Mouse (Mus musculus) left cerebral cortex, adult 18-20 months (tissue): Measurements from ENCODE around the gene B230217C12Rik. TPM values are rescaled to one million over a fixed set of nuclear protein-coding genes. Genes with fewer than 3 reads are reported as not detected.

Experiments
- DNase-seq, 2 experiments: peaks; one replicate each; pipeline ENCODE4 v3.0.0; 2021 to 2022; ENCODE audit warnings: low spot score in 2 of 2, mixed read lengths in 1 of 2
- long read RNA-seq, 2 experiments: library from polyadenylated mRNA; stranded (forward); transcript quantifications; one replicate each; pipeline ENCODE4 v2.0.0; 2021
- total RNA-seq, 2 experiments: library from RNA; stranded (reverse); gene quantifications; 2 replicates each; pipeline ENCODE4 v1.2.3; 2021

B230217C12Rik gene
- total RNA-seq = 10 to 100 TPM; 73.9 to 75.8 TPM
- long read RNA-seq, experiment 1, transcript B230217C12Rik-204 (2 exons, 1,118 nt) = major isoform, 19 of 43 reads
- long read RNA-seq, experiment 1, transcript B230217C12Rik-202 (2 exons, 2,181 nt) = minor isoform, 18 of 43 reads
- long read RNA-seq, experiment 1, transcript B230217C12Rik-203 (2 exons, 1,859 nt) = minor isoform, 5 of 43 reads
- long read RNA-seq, experiment 1, partial matches to known transcripts = 0 of 43 reads
- long read RNA-seq, experiment 1, other reads (novel, unspliced or antisense) = 1 of 43 reads
- long read RNA-seq, experiment 2, transcript B230217C12Rik-202 (2 exons, 2,181 nt) = minor isoform, 11 of 37 reads
- long read RNA-seq, experiment 2, transcript B230217C12Rik-204 (2 exons, 1,118 nt) = major isoform, 22 of 37 reads
- long read RNA-seq, experiment 2, partial matches to known transcripts = 1 of 37 reads
- long read RNA-seq, experiment 2, other reads (novel, unspliced or antisense) = 2 of 37 reads

DNA sequence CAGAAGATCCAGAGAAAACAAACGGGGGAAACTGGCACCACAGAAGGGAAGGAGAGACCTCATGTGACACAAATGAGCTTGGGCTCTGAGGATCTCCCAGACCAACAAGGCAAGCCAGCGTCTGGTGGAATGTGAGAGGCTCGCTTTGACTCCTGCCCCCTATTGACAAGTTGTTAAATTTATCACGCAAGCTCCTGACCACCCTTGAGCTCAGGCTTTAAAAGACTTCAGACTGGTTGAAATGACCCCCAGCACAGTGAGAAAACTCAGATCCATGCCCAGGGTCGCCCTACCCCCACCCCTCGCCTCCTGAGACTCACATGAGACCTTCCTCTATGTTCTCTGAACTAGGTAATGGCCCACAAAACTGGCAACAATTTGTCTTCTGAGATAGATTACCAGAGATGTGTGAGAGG lies at the start of gene B230217C12Rik:
Gene B230217C12Rik, plus strand, starts transcription at position 242 of the 416 bp plus-strand sequence.
- DNase-seq = no peak

- DNase-seq = peak in 1 of 2 experiments; percentile 58
These were observed 47.4 kb upstream of the B230217C12Rik start for GRCm38 (mm10) chr11:97793165-97793564.

- peak; percentile 82 to 88 for DNase-seq
These were observed 43.7 kb upstream of the B230217C12Rik start for GRCm38 (mm10) chr11:97796910-97797309.

DNA sequence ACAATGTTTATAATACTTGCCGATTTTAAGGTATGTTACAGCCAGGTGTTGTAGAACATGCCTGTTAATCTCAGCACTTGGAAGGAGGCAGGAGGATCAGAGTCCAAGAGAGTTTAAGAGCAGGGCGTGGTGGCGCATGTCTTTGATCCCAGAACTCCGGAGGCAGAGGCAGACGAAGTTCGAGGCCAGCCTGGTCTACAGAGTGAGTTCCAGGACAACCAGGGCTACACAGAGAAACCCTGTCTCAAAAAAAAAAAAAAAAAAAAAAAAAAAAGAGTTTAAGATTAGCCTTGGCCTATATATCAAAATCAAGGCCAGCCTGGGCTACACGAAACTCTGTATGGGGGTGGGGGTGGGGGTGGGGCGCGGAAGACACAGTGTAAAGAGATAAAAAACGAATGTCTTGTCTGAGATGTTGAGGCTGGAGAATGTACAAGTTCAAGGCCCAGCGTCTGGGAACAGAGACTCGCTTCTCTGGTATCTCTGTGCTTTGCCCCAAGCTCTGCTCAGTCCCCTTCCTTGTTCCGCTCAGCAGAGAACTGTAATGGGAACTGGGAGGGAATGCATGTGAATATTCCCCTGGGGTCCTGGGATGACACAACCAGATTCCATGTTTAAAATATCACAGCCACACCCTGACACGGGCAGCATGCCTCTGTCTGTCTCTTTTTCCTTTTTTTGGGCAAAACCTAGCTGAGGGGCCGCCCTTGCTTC lies 43.1 kb upstream of the B230217C12Rik start:
- DNase-seq = no peak

DNA sequence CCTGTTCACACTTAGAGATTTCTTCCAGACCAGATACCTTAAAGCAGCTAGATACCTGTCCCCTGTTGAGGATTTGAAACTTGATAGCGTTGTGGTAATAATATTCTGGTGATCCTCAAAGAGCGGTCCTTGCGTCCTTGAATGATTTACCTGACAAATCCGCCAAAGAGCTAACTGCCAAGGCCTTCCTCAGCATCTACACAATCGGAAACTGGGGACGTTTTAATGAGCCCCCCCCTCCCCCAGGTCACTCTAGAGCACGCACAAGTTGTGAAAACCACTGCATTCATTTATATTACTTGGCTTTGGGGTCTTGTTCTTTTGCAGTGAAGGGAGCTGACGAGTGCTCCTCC lies 42.5 kb upstream of the B230217C12Rik start:
- no peak for DNase-seq

DNA sequence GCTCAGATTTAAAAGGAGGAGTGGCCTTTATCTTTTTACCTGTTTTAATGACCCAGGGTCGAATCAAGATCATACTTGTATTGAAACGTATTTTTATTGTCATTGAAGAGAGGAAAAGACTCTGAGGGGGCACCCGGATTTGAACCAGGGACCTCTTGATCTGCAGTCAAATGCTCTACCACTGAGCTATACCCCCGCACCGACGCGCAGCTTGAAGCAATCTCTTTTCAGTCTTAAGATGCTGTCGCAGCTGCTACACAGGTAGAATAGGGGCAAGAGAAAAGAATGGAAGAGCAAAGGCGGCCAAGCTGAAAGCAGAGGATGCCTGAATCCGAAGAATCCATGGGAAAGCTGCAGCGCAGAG lies 41.8 kb upstream of the B230217C12Rik start, which contains the start of gene Lasp1:
Gene Lasp1, plus strand, starts transcription at position 219 of the 364 bp plus-strand sequence.
- peak; percentile 91 for DNase-seq

GRCm38 (mm10) chr11:97799146-97799993 lies 41.2 kb upstream of the B230217C12Rik start:
- DNase-seq = peak; percentile 85 to 90

DNA sequence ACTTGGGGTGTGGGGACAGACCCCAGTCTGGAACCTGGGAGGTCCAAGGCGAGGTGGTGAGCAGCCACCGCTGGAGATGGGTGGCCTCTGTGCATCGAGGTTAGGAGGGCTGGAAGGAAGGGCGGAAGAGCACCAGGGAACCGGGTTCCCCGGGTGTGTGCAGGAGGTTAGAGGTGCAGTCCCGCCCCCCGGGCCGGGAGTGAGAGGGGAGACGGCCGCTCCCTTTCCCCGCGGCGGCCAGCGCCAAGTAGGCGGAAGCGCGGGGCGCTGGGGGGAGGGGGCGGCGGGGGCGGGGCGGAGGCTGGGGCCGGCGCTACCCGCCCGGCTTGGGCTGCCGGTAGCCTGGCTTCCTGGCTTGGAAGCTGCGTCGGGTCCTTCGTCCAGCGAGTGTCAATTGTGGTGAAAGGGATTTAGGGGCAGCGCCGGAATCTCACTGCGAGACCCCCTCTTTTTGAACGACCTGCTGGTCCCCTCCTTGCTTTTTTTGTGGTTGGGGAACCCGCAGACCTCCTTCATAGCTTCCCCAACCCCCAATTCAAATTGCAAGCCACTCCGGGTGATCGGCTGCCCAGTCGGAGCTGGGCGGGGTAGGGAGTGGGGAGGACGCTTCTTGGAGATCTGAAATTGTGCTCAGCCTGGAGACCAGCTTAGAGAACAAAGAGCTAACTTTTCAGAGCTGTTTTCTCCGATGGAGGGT lies 40.4 kb upstream of the B230217C12Rik start:
- peak; percentile 48 to 62 for DNase-seq

GRCm38 (mm10) chr11:97800691-97801408 lies 39.7 kb upstream of the B230217C12Rik start:
- DNase-seq = no peak

DNA sequence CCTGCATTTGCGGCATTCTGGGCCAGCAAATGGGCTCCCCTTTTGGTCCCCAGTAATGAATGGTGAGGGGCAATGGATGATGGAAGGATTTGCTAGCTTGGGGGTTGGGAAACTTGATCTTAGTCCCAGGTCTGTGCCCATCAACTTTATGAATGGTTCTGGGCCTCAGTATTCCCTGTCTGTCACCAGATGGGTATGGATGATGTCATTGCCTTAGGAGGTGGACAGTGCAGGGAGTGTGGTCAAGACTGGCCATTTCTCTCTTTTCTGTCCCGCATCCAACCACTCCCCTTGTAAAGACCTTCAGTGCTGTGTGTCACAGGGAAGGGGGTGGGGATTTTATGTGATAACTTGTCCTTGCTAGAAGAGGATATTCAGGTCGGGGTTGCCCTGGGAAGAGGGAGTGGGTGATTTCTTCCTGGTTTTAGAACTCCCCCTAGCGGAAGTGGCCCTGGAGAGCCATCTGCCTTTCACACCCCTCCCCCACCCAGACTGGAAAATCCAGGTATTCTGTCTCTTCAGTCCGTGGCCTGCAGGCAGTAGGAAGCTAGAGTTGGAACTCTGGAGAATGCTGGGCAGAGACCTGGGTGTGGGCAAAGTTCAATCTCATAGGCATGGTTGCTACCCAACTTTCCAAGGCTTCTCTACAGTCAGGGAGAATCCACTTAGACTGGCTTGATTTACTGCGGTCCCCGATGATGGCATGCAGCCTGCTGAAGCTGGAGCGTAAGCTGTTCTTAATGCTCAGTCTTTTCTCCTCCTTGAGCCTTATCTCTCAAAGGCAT lies 39.0 kb upstream of the B230217C12Rik start:
- DNase-seq = peak in 1 of 2 experiments; percentile 64

GRCm38 (mm10) chr11:97802194-97802470 lies 38.4 kb upstream of the B230217C12Rik start:
- no peak for DNase-seq

- no peak for DNase-seq
These were observed 38.1 kb upstream of the B230217C12Rik start for GRCm38 (mm10) chr11:97802495-97802894.

DNA sequence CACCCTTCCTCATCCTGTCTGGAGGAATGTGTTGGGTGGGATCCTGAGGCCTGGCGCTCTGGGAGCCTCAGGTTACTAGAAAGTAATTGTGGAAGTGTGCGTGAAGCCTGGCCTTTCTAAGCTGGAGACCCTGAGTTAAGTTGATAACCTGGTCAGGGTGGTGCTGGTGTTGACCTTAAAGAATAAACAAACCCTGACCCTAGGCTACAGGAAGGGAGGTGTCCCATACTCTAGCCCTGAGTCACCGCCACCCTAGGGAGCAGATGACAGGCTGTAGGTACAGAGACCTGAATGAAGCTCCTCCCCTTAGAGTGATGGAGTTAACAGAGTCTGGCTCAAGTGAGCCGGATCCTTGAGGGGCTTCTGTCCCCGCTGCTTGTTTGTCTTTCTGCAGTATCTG lies 36.7 kb upstream of the B230217C12Rik start:
- no peak for DNase-seq

GRCm38 (mm10) chr11:97804841-97805661 lies 35.5 kb upstream of the B230217C12Rik start:
- DNase-seq = no peak

DNA sequence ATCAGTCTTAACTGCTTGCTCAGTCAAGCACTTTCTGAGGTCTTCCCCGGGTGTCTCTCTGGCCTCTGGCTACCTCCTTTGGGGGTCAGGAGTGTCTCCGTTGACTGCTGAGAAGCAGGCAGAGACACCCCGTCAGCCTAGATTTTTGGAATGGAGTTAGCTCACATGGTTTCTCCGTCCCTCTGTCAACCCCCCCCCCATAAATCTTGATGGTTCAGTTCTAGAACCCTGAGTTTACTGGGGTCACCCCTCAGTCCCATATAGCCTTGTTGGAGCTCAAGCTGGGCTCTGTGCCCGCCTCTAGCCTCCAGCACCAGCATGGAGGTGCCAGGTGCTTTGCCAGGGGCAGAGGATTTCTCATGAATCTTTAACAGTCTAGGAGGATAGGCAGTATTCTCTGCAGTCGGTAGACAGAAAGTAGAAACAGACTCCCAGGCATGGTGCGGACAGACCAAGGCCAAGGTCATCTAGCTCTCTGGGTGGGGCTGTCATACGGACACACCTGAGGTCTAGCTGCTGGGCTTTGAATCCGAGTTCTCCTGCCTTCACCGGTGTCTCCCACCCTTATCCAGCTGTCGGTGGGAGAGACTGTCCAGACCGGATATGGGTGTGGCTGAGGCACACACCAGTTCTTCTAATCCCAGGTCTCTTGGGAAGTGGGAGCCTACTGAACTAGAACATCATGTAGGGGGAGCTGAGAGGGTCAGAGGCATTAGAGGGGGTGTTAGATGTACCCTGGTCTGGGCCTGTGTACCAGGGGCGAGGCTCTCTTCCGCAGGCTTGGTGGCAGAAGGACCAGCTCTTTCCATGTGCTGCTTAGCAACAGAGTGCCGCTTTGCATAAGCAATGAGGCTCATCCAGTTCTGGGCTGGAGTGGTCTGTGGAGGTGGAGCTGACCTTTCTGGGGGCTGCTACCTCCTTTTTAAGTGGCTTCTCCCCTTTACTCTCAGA lies 34.6 kb upstream of the B230217C12Rik start:
- DNase-seq = no peak

DNA sequence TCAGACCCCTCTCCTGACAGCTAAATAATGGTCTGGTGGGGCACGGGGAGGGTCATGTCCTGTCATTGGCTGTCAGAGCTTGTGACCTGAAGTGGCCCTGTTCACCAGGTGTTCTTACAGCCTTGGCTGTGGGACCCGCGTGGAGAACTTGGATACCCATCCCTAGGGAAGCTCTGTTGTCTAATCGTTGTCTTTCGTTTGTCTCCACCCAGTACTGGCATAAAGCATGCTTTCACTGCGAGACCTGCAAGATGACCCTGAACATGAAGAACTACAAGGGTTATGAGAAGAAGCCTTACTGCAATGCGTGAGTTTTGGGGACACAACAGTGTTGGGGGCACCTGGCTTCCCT lies 34.0 kb upstream of the B230217C12Rik start:
- no peak for DNase-seq

GRCm38 (mm10) chr11:97807626-97808025 lies 33.0 kb upstream of the B230217C12Rik start:
- DNase-seq = no peak
